Mouse (Mus musculus) lung, adult 2 months (tissue): ENCODE data around the gene Lrrc40.

Source experiments
- CTCF ChIP-seq: fragments of 200-500 bp; IDR thresholded peaks from 2 replicates; pipeline ENCODE4 v1.5.1; 2011; ENCODE audit warnings: mild to moderate bottlenecking, low read length, control low read depth; ENCODE audit not compliant: insufficient read depth
- POLR2A ChIP-seq: fragments of 200-500 bp; IDR thresholded peaks from 2 replicates; pipeline ENCODE4 v1.6.1; 2011; ENCODE audit warnings: low read depth, mild to moderate bottlenecking, control low read depth, low read length, borderline replicate concordance; ENCODE audit errors: extremely low read depth

DNA sequence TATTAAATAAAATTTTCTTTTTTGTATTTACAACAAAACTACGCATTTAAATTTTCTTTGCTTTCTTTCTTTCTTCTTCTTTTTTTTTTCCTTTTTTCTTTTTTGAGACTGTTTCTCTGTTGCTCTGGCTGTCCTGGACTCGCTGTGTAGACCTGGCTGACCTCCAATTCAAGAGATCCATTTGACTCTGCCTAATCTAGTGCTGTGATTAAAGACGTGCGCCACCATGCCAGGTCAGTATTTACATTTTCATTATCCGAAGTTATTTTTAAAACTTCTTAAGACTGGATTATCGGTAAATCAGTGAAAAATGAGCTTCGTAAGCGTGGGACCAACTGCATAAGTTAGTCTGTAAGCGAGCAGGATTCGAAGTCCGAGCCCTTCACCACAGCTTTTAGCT is 596 bp upstream of the Lrrc40 start:
- TF ChIP-seq CTCF (no peak), POLR2A (no peak)
